Mouse (Mus musculus): ENCODE results near the gene Gpr183. TPM values are rescaled to one million over a fixed set of nuclear protein-coding genes. Genes with fewer than 3 reads are reported as not detected.

Gpr183 gene
- polyA plus RNA-seq, 1 experiment from 2014 or later, result not detected

- in situ Hi-C loops (cut with MboI; ENCODE audit: low pct_unique_long_range_greater_than_20kb), result no loop called here
- no peaks in the 10 kb centered on the region for H3K27me3 ChIP-seq
- ChIA-PET CTCF (interaction anchor here (1.2 kb wide), 1 partner anchor 27 kb away, joined by 3 read pairs; no protein-coding TSS in a partner anchor), POLR2A (no interaction called here)
- ATAC-seq (no peak), DNase-seq (ENCODE audit: low read depth, low spot score) (no peak)
- TF ChIP-seq CTCF (IDR thresholded peaks at IDR 0.05), result no peak
Observed at GRCm38 (mm10) chr14:121904754-121905153, 60.2 kb downstream of the Gpr183 start.

GRCm38 (mm10) chr14:121903381-121903876 lies 61.6 kb downstream of the Gpr183 start:
- no peak for ATAC-seq
- no peak for TF ChIP-seq CTCF (IDR thresholded peaks at IDR 0.05)
- no peak for DNase-seq (ENCODE audit: low read depth, low spot score)
- ChIA-PET CTCF (no interaction called here), POLR2A (no interaction called here)
- H3K27me3 ChIP-seq, result no peaks in the 10 kb centered on the region
- in situ Hi-C loops (cut with MboI; ENCODE audit: low pct_unique_long_range_greater_than_20kb), result no loop called here

Other genes starting within 250 kb of the Gpr183 start
- 13.7 TPM for gene Dock9, start 167.4 kb downstream of the Gpr183 start, polyA plus RNA-seq (2021)
- 46.7 TPM for gene Ubac2, start 86.6 kb downstream of the Gpr183 start, polyA plus RNA-seq (2021)
- 0.06 TPM for gene Gpr18, start 49.4 kb downstream of the Gpr183 start, polyA plus RNA-seq (2021)
- gene Timm8a2, start 69.5 kb upstream of the Gpr183 start, polyA plus RNA-seq (2021), result not detected
- gene Tm9sf2, start 141.8 kb upstream of the Gpr183 start, polyA plus RNA-seq (2021), result 181 TPM
- gene Clybl, start 216.5 kb upstream of the Gpr183 start, polyA plus RNA-seq (2021), result 60.7 TPM

Measured in Patski (cell line).